Mouse (Mus musculus) hindbrain, embryonic 12.5 days (tissue): ENCODE measurements around the gene Fpr-rs3. TPM values are rescaled to one million over a fixed set of nuclear protein-coding genes. Genes with fewer than 3 reads are reported as not detected.

ENCODE experiments used
- ATAC-seq: fragments of 200-750 bp; cut with Nextera tagmentation; 2 replicates; pipeline ENCODE4 v1.8.0; 2017; ENCODE audit warnings: moderate TSS enrichment; ENCODE audit not compliant: low FRiP score
- H3K27ac ChIP-seq: fragments of 300-500 bp; sonication (generic); 2 replicates; pipeline ENCODE4 v1.5.1; 2016; ENCODE audit warnings: mild to moderate bottlenecking
- H3K27me3 ChIP-seq: fragments of 300-500 bp; sonication (generic); 2 replicates; pipeline ENCODE4 v1.6.1; 2016; ENCODE audit warnings: mild to moderate bottlenecking
- H3K36me3 ChIP-seq: fragments of 300-500 bp; sonication (generic); 2 replicates; pipeline ENCODE4 v1.6.1; 2016; ENCODE audit warnings: mild to moderate bottlenecking
- H3K4me1 ChIP-seq: fragments of 300-500 bp; sonication (generic); 2 replicates; pipeline ENCODE4 v1.6.1; 2016
- H3K4me2 ChIP-seq: fragments of 300-500 bp; sonication (generic); replicated peaks from 2 replicates; pipeline ENCODE4 v1.6.1; 2016; ENCODE audit warnings: mild to moderate bottlenecking
- H3K4me3 ChIP-seq: fragments of 300-500 bp; sonication (generic); 2 replicates; pipeline ENCODE4 v1.5.1; 2016; ENCODE audit warnings: mild to moderate bottlenecking
- H3K9ac ChIP-seq: fragments of 300-500 bp; sonication (generic); 2 replicates; pipeline ENCODE4 v1.6.1; 2016; ENCODE audit warnings: mild to moderate bottlenecking, moderate library complexity
- H3K9me3 ChIP-seq: fragments of 300-500 bp; sonication (generic); replicated peaks from 2 replicates; pipeline ENCODE4 v1.6.1; 2016; ENCODE audit warnings: mild to moderate bottlenecking
- WGBS: fragments of 180-500 bp; shearing (Covaris S2); methylation state at CpG from one replicate; pipeline ENCODE4 v1.1.7; 2016; 5-methylcytosine and 5-hydroxymethylcytosine counted together
- polyA plus RNA-seq: library from polyadenylated mRNA; unstranded; fragments of >200 nt; fragmentation: Nextera tagmentation; extraction: Ambion mirVana; gene quantifications from 2 replicates; pipeline ENCODE4 v1.2.1, GENCODE M21; 2016

Fpr-rs3 gene
- not detected in 2 replicates for polyA plus RNA-seq

- H3K27ac ChIP-seq: no peak within 1 kb of the TSS
- no peak within 1 kb of the TSS for H3K9ac ChIP-seq
- no peaks in the 10 kb centered on the region for H3K36me3 ChIP-seq
- H3K4me2 ChIP-seq: no peak within 1 kb of the TSS
- ATAC-seq: no peak
- no peaks in the 10 kb centered on the region for H3K27me3 ChIP-seq
- H3K9me3 ChIP-seq: peaks cover 8% of the 10 kb centered on the region; the same call in 1 of the 2 replicates
- H3K4me3 ChIP-seq: no peak within 1 kb of the TSS
- no peaks in the 10 kb centered on the region for H3K4me1 ChIP-seq
Observed at GRCm38 (mm10) chr17:20624777-20625176, at the start of gene Fpr-rs3. Fpr-rs3 (minus strand) TSS chr17:20624877.

GRCm38 (mm10) chr17:20596323-20596722 is 28.4 kb downstream of the Fpr-rs3 start, which contains the start of gene Vmn2r110:
Vmn2r110 (minus strand) TSS chr17:20596423.
- peaks cover 10% of the 10 kb centered on the region for H3K9me3 ChIP-seq
- 41% methylated on average over 1 of the region's 1 CpGs for WGBS
- no peak within 1 kb of the TSS for H3K27ac ChIP-seq
- H3K4me3 ChIP-seq: no peak within 1 kb of the TSS
- no peaks in the 10 kb centered on the region for H3K36me3 ChIP-seq
- no peak within 1 kb of the TSS for H3K4me2 ChIP-seq
- no peaks in the 10 kb centered on the region for H3K4me1 ChIP-seq
- H3K9ac ChIP-seq: no peak within 1 kb of the TSS
- ATAC-seq: no peak
- no peaks in the 10 kb centered on the region for H3K27me3 ChIP-seq

Other genes starting within 250 kb of the Fpr-rs3 start
- gene Vmn1r224, start 210.7 kb downstream of the Fpr-rs3 start, polyA plus RNA-seq: not detected in 2 replicates
- gene Vmn2r108, start 143.5 kb downstream of the Fpr-rs3 start, polyA plus RNA-seq: not detected in 2 replicates
- not detected in 2 replicates for gene Vmn1r225, start 126.7 kb downstream of the Fpr-rs3 start, polyA plus RNA-seq
- not detected in 2 replicates for gene Vmn2r109, start 60.1 kb downstream of the Fpr-rs3 start, polyA plus RNA-seq
- 0.03 TPM in 1 of 2 replicates, not detected in the other for gene Vmn2r110, start 28.5 kb downstream of the Fpr-rs3 start, polyA plus RNA-seq
- gene Vmn1r226, start 58.0 kb upstream of the Fpr-rs3 start, polyA plus RNA-seq: not detected in 2 replicates
- not detected in 2 replicates for gene Vmn1r227, start 105.0 kb upstream of the Fpr-rs3 start, polyA plus RNA-seq
- gene Vmn1r228, start 161.3 kb upstream of the Fpr-rs3 start, polyA plus RNA-seq: not detected in 2 replicates
- gene Vmn1r229, start 186.7 kb upstream of the Fpr-rs3 start, polyA plus RNA-seq: 0.03 TPM in 1 of 2 replicates, not detected in the other
- gene Vmn1r230, start 215.6 kb upstream of the Fpr-rs3 start, polyA plus RNA-seq: not detected in 2 replicates